Mouse (Mus musculus) hindbrain, embryonic 12.5 days (tissue): ENCODE data around the gene Tbx6. TPM values are rescaled to one million over a fixed set of nuclear protein-coding genes. Genes with fewer than 3 reads are reported as not detected.
A peak's percentile ranks its signal among the peaks of the same experiment; 100 is the strongest.

Source experiments
- ATAC-seq: fragments of 200-750 bp; cut with Nextera tagmentation; 2 replicates; pipeline ENCODE4 v1.8.0; 2017; ENCODE audit warnings: moderate TSS enrichment; ENCODE audit not compliant: low FRiP score
- H3K27ac ChIP-seq: fragments of 300-500 bp; sonication (generic); 2 replicates; pipeline ENCODE4 v1.5.1; 2016; ENCODE audit warnings: mild to moderate bottlenecking
- H3K27me3 ChIP-seq: fragments of 300-500 bp; sonication (generic); 2 replicates; pipeline ENCODE4 v1.6.1; 2016; ENCODE audit warnings: mild to moderate bottlenecking
- H3K36me3 ChIP-seq: fragments of 300-500 bp; sonication (generic); 2 replicates; pipeline ENCODE4 v1.6.1; 2016; ENCODE audit warnings: mild to moderate bottlenecking
- H3K4me1 ChIP-seq: fragments of 300-500 bp; sonication (generic); 2 replicates; pipeline ENCODE4 v1.6.1; 2016
- H3K4me2 ChIP-seq: fragments of 300-500 bp; sonication (generic); replicated peaks from 2 replicates; pipeline ENCODE4 v1.6.1; 2016; ENCODE audit warnings: mild to moderate bottlenecking
- H3K4me3 ChIP-seq: fragments of 300-500 bp; sonication (generic); 2 replicates; pipeline ENCODE4 v1.5.1; 2016; ENCODE audit warnings: mild to moderate bottlenecking
- H3K9ac ChIP-seq: fragments of 300-500 bp; sonication (generic); 2 replicates; pipeline ENCODE4 v1.6.1; 2016; ENCODE audit warnings: mild to moderate bottlenecking, moderate library complexity
- H3K9me3 ChIP-seq: fragments of 300-500 bp; sonication (generic); replicated peaks from 2 replicates; pipeline ENCODE4 v1.6.1; 2016; ENCODE audit warnings: mild to moderate bottlenecking
- WGBS: fragments of 180-500 bp; shearing (Covaris S2); methylation state at CpG from one replicate; pipeline ENCODE4 v1.1.7; 2016; 5-methylcytosine and 5-hydroxymethylcytosine counted together
- polyA plus RNA-seq: library from polyadenylated mRNA; unstranded; fragments of >200 nt; fragmentation: Nextera tagmentation; extraction: Ambion mirVana; gene quantifications from 2 replicates; pipeline ENCODE4 v1.2.1, GENCODE M21; 2016

The Tbx6 gene
- polyA plus RNA-seq, 1 experiment from 2014 or later: 1.1 TPM

- Histone ChIP-seq H3K4me1 (peaks cover 13% of the 10 kb centered on the region), H3K27ac (no peak overlapping the region), H3K9ac (no peak overlapping the region), H3K4me3 (no peak overlapping the region), H3K36me3 (peaks cover 67% of the 10 kb centered on the region), H3K4me2 (no peak overlapping the region), H3K27me3 (no peaks in the 10 kb centered on the region), H3K9me3 (no peaks in the 10 kb centered on the region)
- 91% methylated on average over 4 of the region's 4 CpGs for WGBS
- no peak for ATAC-seq
Measured at GRCm38 (mm10) chr7:126785056-126785455, 3.8 kb downstream of the Tbx6 start.

DNA sequence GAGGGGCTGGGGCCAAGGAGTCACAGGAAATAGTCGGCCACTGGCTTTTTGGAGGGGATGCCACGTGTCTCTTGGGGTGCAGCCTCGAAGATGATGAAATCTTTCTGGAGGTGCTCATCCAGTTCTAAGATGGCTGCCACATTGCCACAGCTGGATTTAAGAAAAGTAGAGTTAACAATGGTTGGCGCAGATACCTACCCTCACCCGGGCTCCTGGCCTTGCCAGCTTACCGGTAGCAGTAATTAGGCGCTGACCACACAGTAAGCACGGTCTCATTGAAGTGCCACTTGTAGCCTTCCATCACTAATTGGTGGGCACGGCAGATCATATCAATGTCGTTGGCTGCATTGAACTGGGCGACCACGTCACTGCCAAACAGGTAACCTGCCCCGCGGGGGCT lies 4.9 kb downstream of the Tbx6 start:
- no peak for ATAC-seq
- no peak overlapping the region for H3K9ac ChIP-seq
- peaks cover 14% of the 10 kb centered on the region for H3K4me1 ChIP-seq
- H3K27me3 ChIP-seq: no peaks in the 10 kb centered on the region
- H3K9me3 ChIP-seq: no peaks in the 10 kb centered on the region
- H3K4me3 ChIP-seq: no peak overlapping the region
- no peak overlapping the region for H3K4me2 ChIP-seq
- no peak overlapping the region for H3K27ac ChIP-seq
- H3K36me3 ChIP-seq: peaks cover 74% of the 10 kb centered on the region
- WGBS: 91% methylated on average over 14 of the region's 14 CpGs

DNA sequence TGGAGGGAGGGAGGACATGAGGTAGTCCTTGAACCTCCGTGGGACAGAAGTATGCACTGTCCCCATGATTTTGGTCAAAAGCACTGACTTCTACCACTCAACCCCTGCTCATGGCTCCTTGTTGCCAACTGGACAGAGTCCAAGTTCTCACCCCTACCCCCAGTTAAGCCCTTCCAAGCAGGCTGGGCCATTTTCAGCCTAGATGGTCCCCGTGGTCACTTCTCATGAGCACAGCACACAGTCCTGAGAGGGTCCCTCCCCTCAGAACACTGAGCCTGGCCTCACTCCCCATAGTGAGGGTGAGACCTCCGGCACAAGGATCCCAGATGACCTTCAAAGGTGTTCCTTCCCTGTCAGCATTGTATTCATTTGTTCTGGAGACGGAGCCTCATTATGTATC lies 7.9 kb downstream of the Tbx6 start:
- no peak overlapping the region for H3K4me3 ChIP-seq
- H3K9ac ChIP-seq: 0 out of 2 replicates have a peak overlapping the region, but pooled peaks have one; percentile 4
- ATAC-seq: no peak
- H3K27me3 ChIP-seq: no peaks in the 10 kb centered on the region
- H3K9me3 ChIP-seq: no peaks in the 10 kb centered on the region
- H3K27ac ChIP-seq: no peak overlapping the region
- H3K4me1 ChIP-seq: peaks cover 19% of the 10 kb centered on the region
- H3K36me3 ChIP-seq: peaks cover 66% of the 10 kb centered on the region
- H3K4me2 ChIP-seq: no peak overlapping the region
- 95% methylated on average over 4 of the region's 4 CpGs for WGBS

- peak; percentile 91 for ATAC-seq
- H3K27ac ChIP-seq: peak within 1 kb of the TSS; percentile 96
- H3K9me3 ChIP-seq: no peaks in the 10 kb centered on the region
- under 1% methylated on average over 73 of the region's 83 CpGs for WGBS
- H3K4me1 ChIP-seq: peaks cover 35% of the 10 kb centered on the region
- H3K27me3 ChIP-seq: no peaks in the 10 kb centered on the region
- peaks cover 61% of the 10 kb centered on the region for H3K36me3 ChIP-seq
- H3K9ac ChIP-seq: peak within 1 kb of the TSS; percentile 94
- H3K4me3 ChIP-seq: peak within 1 kb of the TSS; percentile 95
- H3K4me2 ChIP-seq: peak within 1 kb of the TSS; percentile 83
Measured at GRCm38 (mm10) chr7:126791851-126792720, 10.8 kb downstream of the Tbx6 start, which contains the start of gene Ppp4c. Ppp4c (minus strand) TSS chr7:126792496.

DNA sequence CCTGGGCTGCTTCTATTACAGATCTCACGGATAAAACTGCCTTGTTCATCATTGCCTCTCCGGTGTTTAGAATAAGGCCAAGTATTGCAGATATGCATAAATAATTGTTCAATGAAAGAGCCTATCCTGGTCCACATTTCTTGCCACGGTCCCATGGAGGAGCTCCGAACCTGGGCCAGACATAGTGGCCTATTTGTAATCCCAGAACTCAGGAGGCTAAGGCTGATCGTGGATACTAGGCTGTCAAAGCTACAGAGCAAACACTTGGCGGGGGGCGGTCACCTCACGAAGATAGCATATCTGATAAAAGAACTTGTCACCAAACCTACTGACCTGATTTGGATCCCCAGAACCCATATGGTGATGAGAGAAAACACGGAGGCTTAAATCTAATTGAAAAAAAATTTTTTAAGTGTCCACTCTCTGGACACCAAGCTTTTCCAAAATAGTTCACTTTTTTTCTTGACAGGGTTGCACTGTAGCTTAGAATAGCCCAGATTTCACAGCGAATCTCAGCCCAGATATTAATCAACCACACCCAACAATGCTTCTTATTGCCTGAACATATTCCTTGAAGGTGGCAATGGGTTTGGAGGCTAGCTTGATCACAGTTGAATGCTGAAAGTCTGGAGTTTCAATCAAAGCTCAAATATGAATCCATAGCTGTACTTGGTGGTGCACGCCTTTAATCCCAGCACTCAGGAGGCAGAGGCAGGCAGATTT lies 11.6 kb downstream of the Tbx6 start:
- ATAC-seq: peak; percentile 41

DNA sequence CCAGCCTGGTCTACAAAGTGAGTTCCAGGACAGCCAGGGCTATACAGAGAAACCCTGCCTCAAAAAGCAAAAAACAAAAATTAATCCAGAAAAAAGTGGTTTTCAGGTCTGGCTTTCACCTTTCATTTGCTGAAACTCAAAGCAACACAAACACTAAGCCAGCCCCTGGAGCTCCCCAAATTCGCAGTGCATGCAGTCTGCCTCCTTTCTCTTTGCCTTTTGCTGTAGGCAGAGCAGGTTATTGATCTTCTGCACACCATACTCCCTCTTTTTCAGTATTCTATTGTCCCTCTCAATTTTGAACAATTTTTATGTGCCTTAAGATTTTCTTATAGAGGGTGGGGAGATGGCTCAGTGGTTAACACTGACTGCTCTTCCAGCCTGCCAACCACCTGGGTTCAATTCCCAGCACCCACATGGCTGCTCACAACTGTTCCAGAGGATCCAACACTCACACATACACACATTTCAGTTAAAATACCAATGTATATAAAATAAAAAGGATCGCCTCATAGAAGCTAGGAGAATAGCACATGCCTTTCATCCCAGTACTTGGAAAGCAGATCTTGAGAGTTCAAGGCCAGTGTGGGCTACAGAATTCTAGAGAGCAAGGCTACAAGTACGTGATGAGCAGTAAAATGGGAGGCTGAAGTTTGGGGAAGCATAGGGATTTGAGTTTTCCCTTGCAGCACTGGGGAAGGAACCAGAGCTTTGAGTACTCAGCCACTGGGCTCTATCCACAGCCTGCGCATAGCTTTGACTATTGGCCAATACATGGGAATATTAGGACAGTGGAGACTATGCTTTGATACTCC lies 12.4 kb downstream of the Tbx6 start:
- no peak overlapping the region for H3K27ac ChIP-seq
- 77% methylated on average over 4 of the region's 4 CpGs for WGBS
- H3K4me3 ChIP-seq: no peak overlapping the region
- H3K9ac ChIP-seq: no peak overlapping the region
- H3K27me3 ChIP-seq: no peaks in the 10 kb centered on the region
- no peaks in the 10 kb centered on the region for H3K9me3 ChIP-seq
- H3K4me1 ChIP-seq: peaks cover 49% of the 10 kb centered on the region
- no peak for ATAC-seq
- H3K36me3 ChIP-seq: peaks cover 50% of the 10 kb centered on the region
- no peak overlapping the region for H3K4me2 ChIP-seq

More for the DNA sequence above, 11.6 kb downstream of the Tbx6 start:
- peaks cover 43% of the 10 kb centered on the region for H3K4me1 ChIP-seq
- WGBS: 27% methylated on average over 11 of the region's 11 CpGs
- no peaks in the 10 kb centered on the region for H3K27me3 ChIP-seq
- peak overlapping the region; percentile 95 for H3K4me3 ChIP-seq
- peak overlapping the region; percentile 96 for H3K27ac ChIP-seq
- peak overlapping the region; percentile 83 for H3K4me2 ChIP-seq
- no peaks in the 10 kb centered on the region for H3K9me3 ChIP-seq
- peak overlapping the region; percentile 94 for H3K9ac ChIP-seq
- H3K36me3 ChIP-seq: peaks cover 57% of the 10 kb centered on the region

GRCm38 (mm10) chr7:126794271-126794605 lies 13.0 kb downstream of the Tbx6 start:
- peaks cover 44% of the 10 kb centered on the region for H3K36me3 ChIP-seq
- H3K4me1 ChIP-seq: peaks cover 49% of the 10 kb centered on the region
- H3K27me3 ChIP-seq: no peaks in the 10 kb centered on the region

DNA sequence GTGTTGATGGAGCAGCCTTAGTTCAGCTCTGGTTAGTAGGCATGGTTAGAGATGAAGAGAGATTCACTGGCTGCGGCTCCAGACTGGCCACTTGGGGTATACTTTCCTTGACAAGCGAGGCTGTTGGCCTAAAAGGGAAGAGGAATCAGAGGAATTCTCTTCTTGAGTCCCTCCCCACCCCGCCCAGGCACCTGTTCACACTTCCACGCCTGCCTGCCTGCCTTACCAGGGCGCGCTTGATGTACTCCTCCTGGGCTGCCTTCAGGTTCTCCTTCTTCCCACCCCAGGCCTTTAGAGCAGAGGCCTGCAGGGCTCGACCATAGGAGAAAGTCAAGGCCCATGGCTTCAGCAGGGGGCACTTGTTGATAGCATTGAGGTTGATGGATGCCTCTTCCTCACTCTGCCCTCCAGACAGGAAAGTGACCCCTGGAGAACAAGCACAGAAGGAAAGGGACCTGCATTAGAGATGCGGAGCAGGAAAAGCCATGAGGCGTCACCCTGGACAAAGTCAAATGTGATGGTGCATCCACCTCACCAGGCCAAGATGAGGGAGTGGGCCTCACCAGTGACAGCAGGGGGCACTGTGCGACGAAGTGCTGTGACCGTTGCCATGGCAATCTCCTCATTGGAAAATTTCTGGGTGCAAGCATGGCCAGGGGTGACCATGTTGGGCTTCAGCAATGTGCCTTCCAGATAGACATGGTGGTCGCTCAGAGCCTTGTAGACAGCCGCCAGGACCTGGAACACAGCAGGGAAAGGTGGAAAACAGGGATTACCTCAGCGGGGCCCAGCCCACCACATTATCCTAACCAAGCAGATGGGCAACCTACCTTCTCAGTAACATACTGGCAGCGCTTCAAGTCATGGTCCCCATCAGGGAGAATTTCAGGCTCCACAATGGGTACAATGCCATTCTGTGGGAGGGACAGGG lies 14.4 kb downstream of the Tbx6 start:
- no peak for ATAC-seq
- Histone ChIP-seq H3K9me3 (no peaks in the 10 kb centered on the region), H3K4me2 (no peak overlapping the region), H3K36me3 (peaks cover 30% of the 10 kb centered on the region), H3K4me3 (no peak overlapping the region), H3K27me3 (no peaks in the 10 kb centered on the region), H3K9ac (no peak overlapping the region), H3K27ac (no peak overlapping the region), H3K4me1 (peaks cover 56% of the 10 kb centered on the region)
- WGBS: 75% methylated on average over 16 of the region's 16 CpGs

More at GRCm38 (mm10) chr7:126794271-126794605, 13.0 kb downstream of the Tbx6 start:
- no peak overlapping the region for H3K27ac ChIP-seq
- no peak for ATAC-seq
- no peak overlapping the region for H3K4me2 ChIP-seq
- H3K9me3 ChIP-seq: no peaks in the 10 kb centered on the region
- 74% methylated on average over 4 of the region's 4 CpGs for WGBS
- no peak overlapping the region for H3K9ac ChIP-seq
- H3K4me3 ChIP-seq: no peak overlapping the region

DNA sequence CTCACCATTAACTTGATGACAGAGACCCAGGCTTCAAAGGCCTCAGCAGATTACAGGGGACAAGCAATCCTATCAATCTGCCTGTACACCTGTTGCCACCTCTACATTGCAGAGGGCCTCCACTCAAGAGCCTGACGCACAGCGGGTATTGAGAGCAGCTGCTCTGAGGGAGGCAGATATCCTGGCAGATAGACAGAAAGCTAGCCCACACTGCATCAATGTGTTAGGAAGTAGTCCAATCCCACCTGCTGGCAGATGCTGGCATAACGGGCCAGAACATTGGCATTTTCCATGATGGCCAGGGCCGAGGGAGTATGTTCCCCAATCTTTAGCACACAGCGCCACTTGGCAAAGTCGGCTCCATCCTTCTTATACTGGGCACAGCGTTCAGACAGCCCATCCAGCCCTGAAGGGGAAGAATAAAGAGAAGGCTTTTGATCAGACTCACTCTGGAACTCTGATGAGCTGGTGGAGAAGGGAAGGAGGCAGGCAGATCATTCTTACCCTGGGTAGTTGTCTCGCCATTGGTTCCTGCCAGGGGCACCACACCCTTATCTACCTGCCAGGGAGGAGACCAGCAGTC lies 15.2 kb downstream of the Tbx6 start:
- Histone ChIP-seq H3K36me3 (peaks cover 29% of the 10 kb centered on the region), H3K4me3 (no peak overlapping the region), H3K9ac (no peak overlapping the region), H3K4me1 (peaks cover 50% of the 10 kb centered on the region), H3K27ac (no peak overlapping the region), H3K27me3 (no peaks in the 10 kb centered on the region), H3K9me3 (no peaks in the 10 kb centered on the region), H3K4me2 (no peak overlapping the region; the same call in 1 of the 2 replicates)
- WGBS: 79% methylated on average over 8 of the region's 8 CpGs
- no peak for ATAC-seq

GRCm38 (mm10) chr7:126797411-126798126 lies 16.3 kb downstream of the Tbx6 start, which contains the start of gene Fam57b:
Fam57b (plus strand) TSS chr7:126797668.
- peaks cover 29% of the 10 kb centered on the region for H3K36me3 ChIP-seq
- H3K4me1 ChIP-seq: peaks cover 48% of the 10 kb centered on the region
- peak within 1 kb of the TSS; percentile 96 for H3K27ac ChIP-seq
- H3K9ac ChIP-seq: peak within 1 kb of the TSS; percentile 92
- H3K9me3 ChIP-seq: no peaks in the 10 kb centered on the region
- H3K4me3 ChIP-seq: peak within 1 kb of the TSS; percentile 87
- 28% methylated on average over 21 of the region's 21 CpGs for WGBS
- H3K4me2 ChIP-seq: peak within 1 kb of the TSS; percentile 82
- H3K27me3 ChIP-seq: no peaks in the 10 kb centered on the region
- no peak for ATAC-seq
